Mouse (Mus musculus): ENCODE measurements around the gene Ptpn11.

The Ptpn11 gene

DNA sequence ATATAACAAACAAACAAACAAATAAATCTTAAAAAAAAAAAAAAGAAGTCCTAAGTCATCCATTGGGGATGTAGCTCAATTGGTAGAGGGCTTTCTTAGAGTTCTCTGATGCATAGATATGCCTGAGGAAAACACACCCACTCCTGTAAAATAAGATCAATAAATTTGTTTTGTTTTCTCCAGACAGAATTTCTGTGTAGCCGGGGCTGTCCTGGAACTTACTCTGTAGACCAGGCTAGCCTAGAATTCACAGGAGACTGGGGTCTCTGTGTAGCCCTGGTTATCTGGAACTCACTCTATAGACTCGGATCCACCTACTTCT, 26.1 kb upstream of the Ptpn11 start:
- TF ChIP-seq GATA4 (IDR thresholded peaks at IDR 0.05; ENCODE audit: insufficient replicate concordance, low read length), result no peak

DNA sequence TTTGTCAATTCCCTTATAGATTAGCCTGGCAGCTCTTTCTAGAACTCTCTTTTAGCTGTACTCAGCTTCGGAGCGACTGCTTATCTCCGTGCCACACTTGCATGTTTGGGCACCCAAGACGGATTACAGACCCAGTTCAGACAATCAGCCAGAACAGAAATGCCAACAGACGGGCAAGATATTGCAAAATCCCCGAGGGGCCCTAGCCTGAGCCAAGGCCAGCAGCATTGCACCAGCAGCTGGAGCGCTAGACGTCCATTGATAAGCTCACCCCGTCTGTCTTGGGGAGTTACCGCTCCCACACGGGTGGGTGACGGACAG, 24.9 kb upstream of the Ptpn11 start:
- no peak for TF ChIP-seq GATA4 (IDR thresholded peaks at IDR 0.05; ENCODE audit: insufficient replicate concordance, low read length)

DNA sequence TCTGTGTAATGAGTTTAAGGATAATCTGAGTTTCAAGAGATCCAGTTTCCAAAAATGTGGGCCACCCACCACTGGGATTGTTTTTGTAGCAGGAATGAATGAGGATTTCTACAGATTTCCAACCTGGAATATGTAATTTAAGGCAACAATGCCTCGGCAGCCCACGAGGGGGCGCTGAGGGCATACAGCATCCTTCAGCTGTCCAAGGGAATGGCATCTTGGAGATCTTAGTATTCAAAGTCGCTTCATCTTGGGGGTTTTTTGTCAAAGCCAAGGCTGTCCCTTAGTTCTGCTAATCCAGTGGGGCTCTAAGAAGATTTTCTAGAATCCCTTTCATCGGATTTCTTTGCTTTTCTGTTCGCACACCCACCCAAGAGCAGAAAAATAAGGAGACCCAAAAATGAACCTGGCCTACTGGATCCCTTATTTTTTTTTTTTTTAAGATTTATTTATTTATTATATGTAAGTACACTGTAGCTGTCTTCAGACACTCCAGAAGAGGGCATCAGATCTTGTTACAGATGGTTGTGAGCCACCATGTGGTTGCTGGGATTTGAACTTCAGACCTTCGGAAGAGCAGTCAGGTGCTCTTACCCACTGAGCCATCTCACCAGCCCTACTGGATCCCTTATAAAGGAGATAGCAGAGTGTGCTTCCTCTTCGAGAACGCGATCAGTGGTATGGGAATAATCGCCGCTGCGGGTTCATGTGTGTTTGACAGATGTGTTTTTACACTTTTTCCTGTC, 24.4 kb upstream of the Ptpn11 start:
- TF ChIP-seq GATA4 (IDR thresholded peaks at IDR 0.05; ENCODE audit: insufficient replicate concordance, low read length), result no peak

DNA sequence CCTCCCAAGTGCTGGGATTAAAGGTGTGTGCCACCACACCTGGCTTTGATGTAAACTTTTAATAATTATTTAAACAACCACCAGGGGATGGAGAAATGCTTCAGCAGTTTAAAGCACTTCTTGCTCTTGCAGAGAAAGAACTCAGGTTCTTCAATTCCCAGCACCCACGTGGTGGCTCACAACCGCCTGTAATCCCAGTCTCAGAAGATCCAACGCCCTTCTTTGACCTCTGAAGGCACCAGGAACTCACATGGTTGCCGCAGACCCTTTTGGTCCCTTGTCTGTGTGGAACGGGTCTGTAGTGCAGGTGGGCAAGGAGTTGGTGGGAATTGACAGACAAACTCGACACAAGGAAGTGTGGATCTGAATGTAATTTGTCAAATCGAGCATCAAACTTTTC, 23.5 kb upstream of the Ptpn11 start:
- no peak for TF ChIP-seq GATA4 (IDR thresholded peaks at IDR 0.05; ENCODE audit: insufficient replicate concordance, low read length)

DNA sequence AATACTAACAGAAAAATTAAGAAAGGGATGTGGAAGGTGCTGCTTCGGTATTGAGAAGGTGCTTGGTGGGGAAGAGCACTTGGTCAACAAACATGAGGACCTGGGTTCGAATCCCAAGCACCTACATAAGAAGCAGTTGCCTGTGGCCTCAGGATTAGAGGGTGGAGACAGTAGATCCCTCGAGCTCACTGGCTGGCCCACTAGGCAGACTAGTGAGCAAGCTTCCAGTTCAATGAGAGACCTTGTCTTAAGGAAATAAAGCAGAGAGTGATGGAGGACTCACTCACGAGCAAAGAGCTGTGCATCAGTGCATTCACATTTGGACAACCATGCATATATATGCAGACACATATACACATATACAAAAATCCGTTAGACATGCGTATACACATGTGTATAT, 20.9 kb upstream of the Ptpn11 start:
- no peak for TF ChIP-seq GATA4 (IDR thresholded peaks at IDR 0.05; ENCODE audit: insufficient replicate concordance, low read length)

DNA sequence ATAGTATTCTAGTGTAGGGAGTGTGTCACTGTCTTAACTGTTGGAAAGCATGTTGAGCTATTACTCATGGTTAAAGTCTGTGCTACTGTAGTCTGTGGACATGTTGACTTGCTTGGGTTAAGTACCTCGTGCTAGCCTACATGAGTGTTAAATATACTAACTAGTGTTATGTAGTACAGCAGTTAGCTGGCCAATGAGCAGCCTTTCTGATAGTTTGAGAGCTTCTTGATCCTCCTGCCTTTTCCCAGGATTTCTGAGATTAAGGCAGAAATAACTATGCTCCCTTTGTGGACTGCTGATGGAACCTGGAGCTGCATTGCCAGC, 19.4 kb upstream of the Ptpn11 start:
- TF ChIP-seq GATA4 (IDR thresholded peaks at IDR 0.05; ENCODE audit: insufficient replicate concordance, low read length), result no peak

DNA sequence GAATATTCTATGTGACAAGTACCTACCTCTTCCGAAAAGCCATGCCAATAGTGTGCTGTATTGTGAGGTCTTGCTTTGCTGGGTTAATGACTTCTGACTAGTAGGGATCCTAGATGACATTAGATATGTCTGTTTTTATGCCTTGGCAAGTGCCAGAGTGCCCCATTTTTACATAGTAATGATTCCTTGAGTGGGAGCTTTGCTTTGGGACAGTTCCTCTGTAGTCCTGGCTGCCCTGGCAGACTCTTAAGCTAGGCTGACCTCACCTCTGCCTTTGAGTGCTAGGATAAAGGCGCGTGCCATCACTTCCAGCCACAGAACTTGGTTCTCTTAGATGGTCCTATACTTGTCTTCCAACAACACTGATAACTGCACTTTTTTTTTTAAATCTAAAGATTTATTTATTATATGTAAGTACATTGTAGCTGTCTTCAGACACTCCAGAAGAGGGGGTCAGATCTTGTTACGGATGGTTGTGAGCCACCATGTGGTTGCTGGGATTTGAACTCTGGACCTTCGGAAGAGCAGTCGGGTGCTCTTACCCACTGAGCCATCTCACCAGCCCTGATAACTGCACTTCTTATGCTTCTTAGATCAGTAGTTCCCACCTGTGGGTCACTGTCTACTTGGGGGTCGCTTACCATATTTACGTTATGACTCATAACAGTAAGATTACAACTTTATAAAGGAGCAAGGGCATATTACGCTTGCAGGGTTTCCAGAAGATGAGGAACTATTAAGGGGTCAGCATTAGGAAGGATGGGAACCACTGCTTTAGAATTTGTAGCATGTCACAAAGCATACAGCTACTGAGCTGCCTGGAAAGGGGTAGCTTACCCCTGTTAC, 18.8 kb upstream of the Ptpn11 start:
- TF ChIP-seq GATA4 (IDR thresholded peaks at IDR 0.05; ENCODE audit: insufficient replicate concordance, low read length), result no peak

DNA sequence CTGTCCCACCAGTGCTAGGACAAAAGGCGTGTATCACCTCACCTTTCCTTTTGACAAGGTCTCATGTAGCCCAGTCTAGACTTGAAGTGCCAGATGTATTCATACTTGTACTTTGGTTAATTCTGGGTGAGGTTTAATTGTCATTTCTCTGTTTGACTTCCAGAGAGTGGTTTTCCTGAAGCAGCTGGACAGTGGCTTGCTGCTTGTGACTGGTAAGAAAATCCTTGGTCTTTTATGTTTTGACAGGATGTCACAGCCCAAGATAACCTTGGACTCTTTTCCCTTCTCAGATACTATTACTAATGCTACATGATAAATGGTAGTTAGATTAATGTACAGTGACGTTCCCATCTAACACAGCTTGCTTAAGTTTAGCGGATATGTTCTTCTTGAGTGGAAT, 15.8 kb upstream of the Ptpn11 start:
- no peak for TF ChIP-seq GATA4 (IDR thresholded peaks at IDR 0.05; ENCODE audit: insufficient replicate concordance, low read length)

DNA sequence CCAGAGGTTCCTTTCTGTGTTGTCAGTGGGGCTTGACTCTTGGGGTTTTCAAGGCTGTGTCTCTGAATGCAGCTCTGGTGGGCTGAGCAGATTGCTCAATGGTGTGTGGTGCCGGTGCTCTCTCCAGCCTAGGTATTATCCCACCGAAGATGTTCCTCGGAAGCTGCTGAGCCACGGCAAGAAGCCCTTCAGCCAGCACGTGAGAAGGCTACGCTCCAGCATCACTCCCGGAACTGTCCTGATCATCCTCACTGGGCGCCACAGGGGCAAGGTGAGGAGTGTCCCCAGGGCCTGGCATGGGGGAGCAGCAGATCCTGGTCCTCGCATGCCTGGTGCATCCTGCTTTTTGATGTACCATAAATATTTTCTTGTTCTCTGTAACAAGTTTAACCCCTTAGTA, 15.3 kb upstream of the Ptpn11 start:
- no peak for TF ChIP-seq GATA4 (IDR thresholded peaks at IDR 0.05; ENCODE audit: insufficient replicate concordance, low read length)

DNA sequence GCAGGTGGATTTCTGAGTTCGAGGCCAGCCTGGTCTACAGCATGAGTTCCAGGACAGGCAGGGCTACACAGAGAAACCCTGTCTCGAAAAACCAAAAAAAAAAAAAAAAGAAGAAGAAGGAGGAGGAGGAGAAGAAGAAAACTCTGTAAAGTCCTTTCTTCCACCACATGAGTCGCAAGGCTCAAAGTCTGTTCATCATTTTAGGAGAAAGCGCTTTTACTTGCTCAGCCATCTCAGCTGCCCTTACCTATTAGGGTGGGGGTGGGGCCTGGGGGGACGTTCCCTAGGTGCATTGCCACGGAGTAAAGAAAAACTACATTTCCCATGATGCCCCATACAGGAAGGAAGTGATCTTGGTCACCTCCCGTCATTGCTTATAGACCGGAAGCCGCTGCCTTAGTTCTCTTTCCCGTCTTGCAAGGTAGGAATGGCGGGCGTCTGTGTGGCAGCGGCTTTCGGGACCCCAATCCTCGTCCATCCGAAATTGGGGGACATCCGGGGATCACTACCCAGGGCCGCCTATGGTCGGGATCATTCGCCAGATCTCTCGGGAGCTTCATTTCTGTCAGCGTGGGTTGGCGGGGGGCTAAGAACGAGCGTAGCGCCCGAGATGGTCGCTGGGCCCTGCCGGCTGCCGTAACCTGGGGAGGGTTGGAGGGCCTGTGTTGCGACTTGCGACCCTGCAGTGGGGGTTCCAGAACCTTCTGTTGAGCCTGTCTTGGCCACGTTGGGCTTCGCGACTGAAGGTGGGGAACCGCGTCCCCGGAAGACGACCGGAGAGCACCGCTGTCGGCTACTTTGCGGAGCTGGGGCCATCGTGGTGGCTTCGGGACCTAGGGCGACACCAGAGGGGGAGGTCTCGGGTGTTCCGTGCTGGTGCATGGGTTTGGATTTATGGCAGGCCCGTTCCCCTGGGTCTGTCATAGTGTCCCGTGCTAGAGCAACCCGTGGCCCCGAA, 13.2 kb upstream of the Ptpn11 start, which contains the start of gene Rpl6:
Gene Rpl6 (plus strand): TSS at position 350 of the 958 bp plus-strand sequence.
- no peak for TF ChIP-seq GATA4 (IDR thresholded peaks at IDR 0.05; ENCODE audit: insufficient replicate concordance, low read length)

DNA sequence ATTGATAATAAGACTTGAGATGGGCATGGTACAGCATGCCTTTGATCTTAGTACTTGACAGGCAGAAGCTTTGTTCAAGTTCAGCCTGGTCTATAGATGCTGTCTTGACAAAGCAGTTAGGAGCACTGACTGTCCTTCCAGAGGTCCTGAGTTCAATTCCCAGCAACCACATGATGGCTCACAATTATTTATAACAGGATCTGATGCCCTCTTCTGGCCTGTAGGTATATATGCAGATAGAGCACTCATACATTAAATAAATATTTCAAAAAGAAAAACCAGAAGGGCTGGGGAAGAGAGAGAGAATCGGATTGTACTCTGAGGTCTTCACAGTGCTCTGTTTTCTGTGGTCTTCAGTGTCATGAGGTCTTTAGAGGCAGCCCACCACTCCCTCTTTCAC, 11.3 kb upstream of the Ptpn11 start:
- TF ChIP-seq GATA4 (IDR thresholded peaks at IDR 0.05; ENCODE audit: insufficient replicate concordance, low read length), result no peak

DNA sequence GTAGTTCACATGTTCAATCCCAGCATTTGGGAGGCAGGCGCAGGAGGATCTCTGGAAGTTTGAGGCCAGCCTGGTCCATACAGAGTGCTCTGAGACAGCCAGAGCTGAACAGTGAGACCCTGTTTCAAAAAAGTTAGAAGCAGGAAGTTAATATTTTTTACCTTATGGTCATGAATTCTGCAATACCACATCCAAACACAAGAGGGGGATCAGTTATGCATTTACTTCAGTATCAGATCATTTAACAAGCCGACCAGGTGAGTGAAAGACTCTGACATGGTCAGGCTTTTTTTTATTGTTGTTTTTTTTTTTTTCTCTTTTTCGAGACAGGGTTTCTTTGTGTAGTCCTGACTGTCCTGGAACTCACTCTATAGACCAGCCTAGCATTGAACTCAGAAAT, 10.5 kb upstream of the Ptpn11 start:
- TF ChIP-seq GATA4 (IDR thresholded peaks at IDR 0.05; ENCODE audit: insufficient replicate concordance, low read length), result no peak

DNA sequence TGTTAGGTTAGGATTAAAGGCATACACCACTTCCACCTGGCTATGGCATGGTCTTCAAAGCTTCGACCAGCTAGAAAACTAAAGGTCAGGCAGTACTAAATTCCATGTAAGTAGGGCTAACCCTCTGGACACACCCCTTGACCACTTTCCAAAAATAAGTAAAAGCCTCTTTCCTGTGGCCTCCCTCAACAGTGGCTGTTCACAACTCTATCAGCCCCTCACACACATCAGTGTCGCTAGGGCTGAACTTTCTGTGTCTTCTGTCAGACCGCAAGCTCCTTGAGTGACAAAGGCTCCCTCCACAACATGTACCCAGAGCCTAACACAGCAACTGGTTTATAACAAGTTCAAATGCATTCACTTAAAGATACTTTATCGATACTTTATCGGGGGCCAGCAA, 7.2 kb upstream of the Ptpn11 start:
- no peak for TF ChIP-seq GATA4 (IDR thresholded peaks at IDR 0.05; ENCODE audit: insufficient replicate concordance, low read length)

DNA sequence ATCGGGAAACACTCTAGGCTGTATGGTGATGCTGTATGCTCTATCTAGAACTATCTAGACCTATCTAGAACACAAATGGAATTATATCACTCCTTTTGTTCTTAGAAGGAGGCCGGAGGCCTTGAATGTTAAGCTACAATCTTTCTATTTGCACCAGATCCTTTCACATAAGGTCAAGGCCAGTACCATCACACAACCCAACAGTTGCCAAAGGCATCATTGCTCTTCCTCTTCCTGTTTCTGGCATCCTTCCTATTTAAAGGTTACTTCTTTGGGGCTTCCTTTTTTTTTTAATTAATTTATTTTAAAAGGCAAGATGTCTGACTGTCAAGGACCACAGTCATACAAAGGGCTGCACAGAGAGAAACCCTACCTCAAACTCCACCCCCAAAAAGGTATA, 6.1 kb upstream of the Ptpn11 start:
- no peak for TF ChIP-seq GATA4 (IDR thresholded peaks at IDR 0.05; ENCODE audit: insufficient replicate concordance, low read length)

DNA sequence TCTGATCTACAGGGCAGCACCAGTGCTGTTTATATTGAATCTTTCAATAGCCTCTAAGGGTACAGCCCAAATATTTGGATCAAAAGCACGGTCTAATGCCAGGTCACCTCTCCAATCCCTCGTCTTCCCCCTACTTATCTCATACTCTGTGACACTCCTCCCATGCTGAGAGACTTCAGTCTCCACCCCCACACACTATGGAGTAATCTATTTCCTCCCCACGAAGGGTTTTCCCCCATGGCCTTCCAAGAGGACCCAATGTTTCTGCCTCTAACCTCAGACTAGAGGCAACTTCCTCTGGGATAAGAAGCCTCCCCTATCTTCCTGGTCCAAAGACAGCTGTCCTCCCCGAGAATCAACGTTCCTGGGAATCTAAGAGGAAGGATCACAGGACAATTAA, 5.6 kb upstream of the Ptpn11 start:
- no peak for TF ChIP-seq GATA4 (IDR thresholded peaks at IDR 0.05; ENCODE audit: insufficient replicate concordance, low read length)

DNA sequence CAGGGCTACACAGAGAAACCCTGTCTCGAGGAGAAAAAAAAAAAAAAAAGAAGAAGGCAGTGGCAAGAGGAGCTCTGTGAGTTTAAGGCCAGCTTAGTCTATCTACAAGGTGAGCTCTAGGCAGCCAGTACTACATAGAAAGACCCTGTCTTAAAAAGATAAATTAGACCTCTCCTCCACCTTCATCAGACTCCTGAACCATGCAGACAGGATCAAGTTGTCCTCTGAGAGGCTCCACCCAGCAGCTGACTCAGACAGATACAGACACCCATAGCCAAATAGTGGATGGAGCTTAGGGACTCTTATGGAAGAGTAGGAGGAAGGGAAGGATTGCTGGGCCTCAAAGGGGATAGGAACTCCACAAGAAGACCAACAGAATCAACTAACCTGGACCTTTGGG, 3.0 kb upstream of the Ptpn11 start:
- no peak for TF ChIP-seq GATA4 (IDR thresholded peaks at IDR 0.05; ENCODE audit: insufficient replicate concordance, low read length)
